Mouse (Mus musculus): ENCODE data around the gene Recql5. TPM values are rescaled to one million over a fixed set of nuclear protein-coding genes. Genes with fewer than 3 reads are reported as not detected.
A peak's percentile ranks its signal among the peaks of the same experiment; 100 is the strongest.

Recql5 gene
- polyA plus RNA-seq, 1 experiment = 18.0 TPM

DNA sequence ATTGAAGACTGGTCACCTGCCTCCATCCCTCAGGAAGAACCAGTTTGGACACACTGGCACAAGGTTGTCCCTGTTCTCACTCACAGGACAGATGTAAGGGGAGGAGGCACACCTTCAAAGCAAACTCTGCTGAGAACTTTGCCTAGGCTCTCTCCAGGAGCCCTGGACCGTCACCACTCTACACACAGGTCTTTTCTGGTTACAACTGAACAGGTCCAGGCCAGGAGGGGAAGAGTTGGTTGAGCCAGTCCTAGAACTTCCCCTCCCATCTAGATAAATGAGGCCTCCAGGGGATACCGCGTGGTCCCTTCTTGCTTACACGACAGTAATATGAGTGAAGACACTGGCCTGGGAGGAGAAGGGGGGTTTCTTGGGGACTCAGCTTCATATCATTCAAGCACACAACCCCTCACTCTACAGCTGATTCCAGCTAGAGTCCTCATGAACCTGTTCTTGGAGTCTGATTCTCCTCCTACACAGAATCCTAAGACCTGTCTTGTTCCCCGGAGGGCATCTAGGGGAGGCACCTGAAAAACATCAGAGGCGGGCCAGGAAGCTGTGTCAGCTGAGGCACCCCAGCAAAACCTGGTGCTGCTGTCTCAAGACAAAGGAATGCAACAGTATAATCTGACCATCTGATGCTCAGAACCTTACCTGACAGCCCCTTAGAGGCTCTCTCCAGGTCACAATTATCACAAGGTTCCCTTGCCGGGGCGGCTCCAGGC, 28.9 kb downstream of the Recql5 start:
- Histone ChIP-seq H3K4me3 (replicated peaks; ENCODE audit: extremely low read depth, low read depth, low read length) (no peak overlapping the region), H3K4me1 (ENCODE audit: control insufficient read depth, insufficient read depth, low read length) (peaks cover 34% of the 10 kb centered on the region)
- no peak for DNase-seq
- WGBS = 60% methylated on average over 8 of the region's 8 CpGs
- TF ChIP-seq CTCF (IDR thresholded peaks at IDR 0.05; ENCODE audit: insufficient read depth, low read length) = no peak
- TF ChIP-seq POLR2A (IDR thresholded peaks at IDR 0.05; ENCODE audit: borderline replicate concordance, extremely low read depth, low read depth, low read length) = no peak

DNA sequence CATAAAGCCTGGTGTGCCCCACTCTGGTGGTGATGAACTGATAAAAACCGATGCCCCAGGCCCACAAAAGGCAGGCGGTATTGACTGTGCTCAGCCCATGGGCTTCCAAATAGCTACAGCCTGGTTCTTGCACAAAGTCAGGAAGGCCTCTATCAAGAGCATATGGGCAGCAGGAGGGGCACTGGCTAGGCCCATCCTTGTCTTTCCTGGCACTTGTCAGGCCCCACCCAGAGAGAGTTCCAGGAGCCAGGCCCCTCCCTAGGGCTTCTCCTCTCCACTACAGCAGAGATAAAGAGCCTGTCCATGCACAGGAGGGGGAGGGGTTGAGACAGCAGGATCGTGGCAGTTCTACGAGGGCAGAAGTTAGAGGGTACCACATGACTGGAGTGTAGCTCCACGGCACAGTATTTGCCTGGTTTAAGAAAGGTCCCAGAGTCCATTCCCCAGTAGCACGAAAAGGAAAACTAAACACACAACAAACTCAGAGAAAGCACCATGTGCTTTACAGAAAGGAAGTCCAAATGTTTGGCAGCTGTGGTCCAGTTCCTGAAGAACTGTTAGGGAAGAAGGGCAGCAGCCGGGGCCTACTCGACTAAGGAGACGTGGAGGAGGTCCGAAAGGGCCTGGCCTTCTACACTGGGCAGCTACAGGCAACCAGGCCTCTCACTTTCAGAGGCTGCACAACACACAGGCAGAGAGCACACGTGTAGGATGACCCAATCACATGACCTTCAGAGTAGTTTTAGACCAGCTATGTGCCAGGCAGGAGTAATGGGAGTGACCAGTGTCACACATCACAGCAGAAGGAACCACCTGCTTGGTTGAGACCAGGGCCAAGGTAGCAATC, 29.7 kb downstream of the Recql5 start:
- WGBS = 23% methylated on average over 11 of the region's 11 CpGs

DNA sequence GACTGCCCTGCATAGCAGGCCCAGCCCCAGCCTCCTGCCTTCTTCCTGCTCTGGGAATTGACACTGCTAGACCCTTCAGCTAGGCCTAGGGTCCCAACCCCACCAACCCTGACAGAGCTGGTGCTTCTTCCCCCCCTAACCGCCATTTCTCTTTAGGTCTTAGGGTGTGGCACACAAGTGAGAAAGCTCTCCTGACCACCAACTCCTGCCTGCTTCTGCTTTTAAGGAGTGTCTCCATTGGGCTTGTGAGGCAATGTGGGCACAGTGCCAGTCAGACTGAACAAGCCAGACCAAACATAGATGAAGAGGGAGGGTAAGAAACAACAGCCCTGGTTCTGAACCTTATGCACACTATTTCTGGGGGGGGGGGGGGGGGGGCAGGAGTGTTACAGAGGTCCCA, 30.4 kb downstream of the Recql5 start:
- Histone ChIP-seq H3K4me1 (ENCODE audit: control insufficient read depth, insufficient read depth, low read length) (peaks cover 34% of the 10 kb centered on the region), H3K4me3 (replicated peaks; ENCODE audit: extremely low read depth, low read depth, low read length) (no peak overlapping the region)
- TF ChIP-seq POLR2A (IDR thresholded peaks at IDR 0.05; ENCODE audit: borderline replicate concordance, extremely low read depth, low read depth, low read length) (no peak), CTCF (IDR thresholded peaks at IDR 0.05; ENCODE audit: insufficient read depth, low read length) (no peak)
- WGBS = 43% methylated on average over 1 of the region's 1 CpGs
- peak; percentile 68 for DNase-seq

More for the DNA sequence above, 29.7 kb downstream of the Recql5 start:
- TF ChIP-seq CTCF (IDR thresholded peaks at IDR 0.05; ENCODE audit: insufficient read depth, low read length) (no peak), POLR2A (IDR thresholded peaks at IDR 0.05; ENCODE audit: borderline replicate concordance, extremely low read depth, low read depth, low read length) (no peak)
- no peak overlapping the region for H3K4me3 ChIP-seq (replicated peaks; ENCODE audit: extremely low read depth, low read depth, low read length)
- peaks cover 34% of the 10 kb centered on the region for H3K4me1 ChIP-seq (ENCODE audit: control insufficient read depth, insufficient read depth, low read length)
- DNase-seq = peak; percentile 38

DNA sequence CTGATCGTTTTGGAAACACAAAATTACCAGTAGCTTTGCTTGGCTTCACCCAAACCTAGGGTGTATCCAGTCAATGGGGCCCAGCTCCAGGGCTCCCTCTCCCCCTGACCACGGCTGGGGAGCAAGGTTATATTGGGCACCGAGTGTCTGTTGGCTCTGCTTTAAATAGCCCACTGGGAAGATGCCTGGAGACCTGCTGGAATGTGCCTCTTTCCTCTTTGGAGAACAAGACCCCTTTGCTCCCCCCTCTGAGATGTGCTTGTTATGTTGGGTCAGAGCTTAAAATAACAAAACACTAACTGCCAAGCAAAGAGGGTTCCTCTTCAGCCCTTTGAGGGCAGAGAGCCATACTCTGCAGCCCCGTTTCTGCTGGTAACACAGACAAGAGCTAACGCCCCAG, 31.1 kb downstream of the Recql5 start:
- 51% methylated on average over 5 of the region's 5 CpGs for WGBS
- Histone ChIP-seq H3K4me3 (replicated peaks; ENCODE audit: extremely low read depth, low read depth, low read length) (no peak overlapping the region), H3K4me1 (ENCODE audit: control insufficient read depth, insufficient read depth, low read length) (peaks cover 34% of the 10 kb centered on the region)
- DNase-seq = no peak
- TF ChIP-seq CTCF (IDR thresholded peaks at IDR 0.05; ENCODE audit: insufficient read depth, low read length) (no peak), POLR2A (IDR thresholded peaks at IDR 0.05; ENCODE audit: borderline replicate concordance, extremely low read depth, low read depth, low read length) (no peak)

DNA sequence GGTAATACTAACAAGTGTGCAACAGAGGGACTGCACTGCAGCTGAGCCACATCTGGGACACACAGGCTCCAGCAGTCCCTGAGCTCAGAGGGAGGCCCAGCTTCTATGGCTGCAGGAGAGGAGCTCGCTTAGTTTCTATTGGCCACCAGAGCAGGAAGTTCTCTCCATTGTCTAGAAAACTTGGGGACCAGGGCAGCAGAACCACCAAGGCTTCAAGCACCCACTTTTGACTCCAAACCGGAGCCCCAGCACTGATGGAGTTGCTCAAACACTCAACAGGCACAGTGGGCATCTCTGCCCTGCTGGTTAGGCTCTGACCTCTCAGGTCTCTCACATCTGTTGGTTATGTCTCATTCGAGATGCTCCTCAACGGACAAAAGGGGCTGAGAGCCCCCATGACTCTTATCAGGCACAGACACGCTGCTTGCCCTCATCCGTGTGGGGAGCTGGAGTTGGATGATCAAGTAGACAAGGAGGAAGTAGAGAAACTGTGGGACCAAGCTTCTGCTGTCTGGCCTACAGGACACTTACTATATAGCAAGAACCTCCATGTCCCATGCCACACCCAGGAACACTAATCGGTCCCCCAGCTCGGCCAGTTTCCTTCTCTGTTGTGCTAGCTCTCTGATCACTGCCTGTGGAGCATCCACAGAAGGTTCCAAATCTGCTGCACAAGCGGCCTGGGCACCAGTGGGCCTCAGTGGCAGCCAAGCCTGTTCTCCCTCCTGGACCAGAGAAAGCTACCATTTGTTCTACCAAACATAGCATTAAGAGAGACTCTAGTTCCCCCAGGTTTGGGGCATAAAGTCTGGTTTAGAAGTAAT, 31.7 kb downstream of the Recql5 start:
- no peak for DNase-seq
- 82% methylated on average over 9 of the region's 9 CpGs for WGBS
- TF ChIP-seq CTCF (IDR thresholded peaks at IDR 0.05; ENCODE audit: insufficient read depth, low read length) (no peak), POLR2A (IDR thresholded peaks at IDR 0.05; ENCODE audit: borderline replicate concordance, extremely low read depth, low read depth, low read length) (no peak)
- H3K4me1 ChIP-seq (ENCODE audit: control insufficient read depth, insufficient read depth, low read length) = peaks cover 34% of the 10 kb centered on the region
- no peak overlapping the region for H3K4me3 ChIP-seq (replicated peaks; ENCODE audit: extremely low read depth, low read depth, low read length)

DNA sequence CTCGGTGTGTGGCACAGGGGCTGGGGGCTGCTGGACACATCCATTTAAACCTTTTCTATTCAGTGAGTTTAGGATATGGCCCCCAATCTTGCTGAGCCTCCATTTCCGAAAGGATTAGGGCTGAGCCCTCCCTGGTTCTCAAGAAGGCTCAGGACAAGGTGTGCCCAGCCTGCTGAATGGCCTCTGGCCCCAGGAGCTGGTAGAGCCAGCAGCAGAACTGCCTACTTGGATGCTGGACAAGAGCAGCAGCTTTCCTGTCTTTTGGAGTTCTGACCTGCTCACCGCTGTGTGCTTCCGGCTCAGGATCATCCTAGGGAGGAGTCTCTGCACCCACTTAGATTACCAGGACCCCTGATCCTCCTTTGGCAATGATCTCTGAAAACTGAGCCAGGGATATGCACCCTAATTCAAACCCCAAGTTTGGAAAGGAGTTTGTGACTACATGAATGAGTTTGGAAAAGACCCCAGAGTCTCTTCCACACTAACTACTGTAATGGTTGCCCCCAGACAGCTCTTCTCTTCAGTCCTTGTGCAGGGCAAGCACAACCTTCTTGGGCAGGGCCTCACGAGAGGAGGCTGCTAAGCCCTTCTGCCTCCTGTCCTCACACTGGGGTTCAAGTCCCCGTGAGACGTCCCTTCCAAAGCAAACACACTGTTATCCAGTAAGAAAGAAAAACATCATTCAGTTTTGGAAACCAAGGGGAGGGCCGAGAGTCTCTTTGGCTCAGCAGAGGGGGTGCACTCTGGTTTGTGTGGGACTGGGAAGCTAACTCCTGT, 32.5 kb downstream of the Recql5 start:
- 59% methylated on average over 8 of the region's 8 CpGs for WGBS
- H3K4me1 ChIP-seq (ENCODE audit: control insufficient read depth, insufficient read depth, low read length) = peaks cover 34% of the 10 kb centered on the region
- H3K4me3 ChIP-seq (replicated peaks; ENCODE audit: extremely low read depth, low read depth, low read length) = peak overlapping the region; percentile 14

DNA sequence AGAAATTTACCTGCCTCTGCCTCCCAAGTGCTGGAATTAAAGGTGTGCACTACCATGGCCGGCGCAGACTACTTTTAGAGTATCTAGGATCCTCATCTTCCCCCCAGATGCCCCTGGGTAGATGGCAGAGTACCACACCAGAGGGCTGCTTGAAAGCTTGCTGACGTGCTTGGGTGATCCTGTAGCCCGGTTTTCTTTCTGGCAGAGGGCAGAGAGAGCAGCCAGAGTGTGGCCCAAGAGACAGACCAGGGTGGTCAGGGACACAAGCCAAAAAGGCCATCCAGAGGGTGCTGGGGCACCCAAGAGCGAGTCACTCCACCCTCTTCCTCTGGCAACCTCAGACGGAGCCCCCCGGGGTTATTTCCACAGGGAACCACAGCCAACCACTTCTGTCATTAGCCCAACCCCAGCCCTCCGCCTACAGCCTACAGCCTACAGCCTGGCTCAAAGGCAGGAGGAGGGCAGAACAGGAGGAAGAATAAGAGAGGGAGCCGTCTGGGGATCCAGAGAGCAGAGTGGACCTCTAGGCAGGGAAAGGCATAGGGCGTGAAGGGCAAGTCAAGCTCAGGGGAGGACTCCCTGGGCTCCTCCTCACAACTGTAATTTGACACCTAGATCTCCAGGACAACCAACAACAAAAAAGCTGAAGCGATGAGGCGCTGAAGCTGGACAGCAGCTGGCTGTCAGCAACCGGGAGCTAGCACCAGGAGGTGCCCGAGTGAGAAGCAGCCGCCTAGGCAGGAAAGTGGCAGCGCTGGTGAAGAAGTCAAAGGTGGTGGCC, 33.6 kb downstream of the Recql5 start, which contains the start of gene Smim5:
Gene Smim5 (plus strand): TSS at position 481 of the 781 bp plus-strand sequence.
- peak within 1 kb of the TSS; percentile 14 for H3K4me3 ChIP-seq (replicated peaks; ENCODE audit: extremely low read depth, low read depth, low read length)
- TF ChIP-seq CTCF (IDR thresholded peaks at IDR 0.05; ENCODE audit: insufficient read depth, low read length) = no peak
- peak; percentile 52; the same call in 1 of the 2 replicates for TF ChIP-seq POLR2A (IDR thresholded peaks at IDR 0.05; ENCODE audit: borderline replicate concordance, extremely low read depth, low read depth, low read length)
- DNase-seq = peak; percentile 35

More for the DNA sequence above, 32.5 kb downstream of the Recql5 start:
- TF ChIP-seq POLR2A (IDR thresholded peaks at IDR 0.05; ENCODE audit: borderline replicate concordance, extremely low read depth, low read depth, low read length) (no peak), CTCF (IDR thresholded peaks at IDR 0.05; ENCODE audit: insufficient read depth, low read length) (no peak)
- DNase-seq = no peak

DNA sequence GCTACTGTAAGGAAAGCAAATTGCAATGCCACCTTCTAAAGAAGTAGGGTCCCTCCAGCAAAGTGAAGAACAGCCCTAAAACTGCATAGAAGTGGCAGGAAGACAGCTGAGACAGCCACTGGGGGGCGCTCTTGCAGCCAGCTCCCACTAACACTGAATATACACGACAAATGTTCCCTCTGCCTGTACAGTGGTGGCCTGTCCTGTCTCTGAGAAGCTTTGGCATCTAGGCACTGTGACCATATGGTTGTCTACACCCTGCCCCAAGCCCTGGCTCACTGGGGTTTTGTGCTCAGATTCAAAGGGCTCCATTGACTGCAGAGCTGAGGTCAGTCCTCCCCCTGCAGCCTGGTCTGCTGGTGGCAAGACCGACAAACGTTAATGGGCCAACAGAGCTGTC, 34.4 kb downstream of the Recql5 start:
- TF ChIP-seq CTCF (IDR thresholded peaks at IDR 0.05; ENCODE audit: insufficient read depth, low read length) = peak; percentile 56
- TF ChIP-seq POLR2A (IDR thresholded peaks at IDR 0.05; ENCODE audit: borderline replicate concordance, extremely low read depth, low read depth, low read length) = no peak
- 26% methylated on average over 4 of the region's 4 CpGs for WGBS
- peaks cover 20% of the 10 kb centered on the region for H3K4me1 ChIP-seq (ENCODE audit: control insufficient read depth, insufficient read depth, low read length)
- peak; percentile 40 for DNase-seq
- H3K4me3 ChIP-seq (replicated peaks; ENCODE audit: extremely low read depth, low read depth, low read length) = no peak overlapping the region

More for the DNA sequence above, 33.6 kb downstream of the Recql5 start, which contains the start of gene Smim5:
- 38% methylated on average over 16 of the region's 16 CpGs for WGBS
- H3K4me1 ChIP-seq (ENCODE audit: control insufficient read depth, insufficient read depth, low read length) = peaks cover 26% of the 10 kb centered on the region
